Mouse (Mus musculus) spleen, postnatal 4 days (tissue): ENCODE data around the gene Adam11.

Experiments used
- DNase-seq, 2 experiments: peaks; one replicate each; pipeline ENCODE4 v3.0.0; 2022; ENCODE audit warnings: low spot score in 2 of 2

The Adam11 gene

DNA sequence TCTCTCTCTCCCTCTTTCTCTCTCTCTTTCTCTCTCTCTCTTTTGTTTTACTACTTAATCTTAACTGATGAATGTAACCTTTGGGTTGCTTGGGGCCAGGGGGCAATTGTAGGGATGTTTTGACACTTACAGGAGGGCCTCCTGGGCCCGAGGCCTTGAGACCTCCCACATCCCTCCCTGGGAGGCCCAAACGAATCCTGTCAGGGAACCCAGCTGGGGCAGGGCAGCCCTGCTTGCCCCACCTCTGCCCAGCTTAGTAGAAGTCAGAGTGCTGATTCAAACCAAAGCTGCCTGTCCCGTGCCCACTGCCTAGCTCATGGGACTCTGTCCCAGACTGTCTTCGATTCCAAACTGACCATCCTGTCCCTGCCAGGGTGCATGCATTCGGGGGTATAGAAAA is 17.4 kb downstream of the Adam11 start:
- peak in 1 of 2 experiments; percentile 57 for DNase-seq

DNA sequence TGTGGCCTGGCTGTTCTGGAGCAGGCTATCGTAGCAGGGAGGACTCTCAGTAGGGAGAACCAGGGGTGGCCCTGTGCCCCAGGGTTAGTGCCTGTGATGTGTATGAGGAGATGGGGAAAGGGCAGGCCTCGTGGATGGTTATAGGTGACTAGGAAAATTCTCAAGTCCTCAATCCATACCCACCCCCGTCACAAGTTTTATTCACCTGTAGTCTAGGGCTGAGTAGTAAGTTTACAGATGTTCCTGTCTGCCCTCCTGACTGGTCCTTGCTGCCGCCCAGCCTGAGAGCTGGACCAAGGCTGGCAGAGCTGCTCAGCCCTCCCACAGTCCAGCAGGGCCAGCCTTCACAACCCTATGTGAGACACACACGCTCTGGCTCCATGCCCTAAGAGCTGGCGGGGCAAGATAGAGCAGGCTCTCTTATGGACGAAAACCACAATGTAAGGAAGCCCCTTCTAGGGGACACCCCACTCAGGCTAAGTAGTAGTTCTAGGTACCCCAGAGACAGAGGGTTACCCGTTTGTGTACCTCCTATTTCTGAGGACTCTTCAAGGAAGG is 17.9 kb downstream of the Adam11 start:
- DNase-seq: peak in 1 of 2 experiments; percentile 53

DNA sequence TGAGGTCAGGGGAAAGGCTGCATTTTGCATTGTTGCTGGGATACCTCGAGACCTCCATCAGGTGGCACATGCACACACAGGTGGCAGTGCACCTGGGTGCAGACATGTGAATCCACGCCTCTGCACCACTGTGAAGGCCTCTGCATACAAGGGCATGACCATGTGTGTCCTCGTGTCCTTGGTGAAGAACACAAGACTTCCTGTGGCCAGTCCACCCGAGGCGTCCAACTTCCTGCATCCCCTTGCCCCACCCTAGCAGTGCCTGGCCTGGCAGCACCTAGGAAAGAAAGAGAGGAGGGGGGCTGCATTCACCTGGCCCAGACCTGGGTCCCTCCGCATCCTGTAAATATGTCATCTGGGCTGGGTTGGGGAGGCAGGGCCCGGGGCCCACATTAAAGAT is 18.6 kb downstream of the Adam11 start:
- peak in 1 of 2 experiments; percentile 54 for DNase-seq

DNA sequence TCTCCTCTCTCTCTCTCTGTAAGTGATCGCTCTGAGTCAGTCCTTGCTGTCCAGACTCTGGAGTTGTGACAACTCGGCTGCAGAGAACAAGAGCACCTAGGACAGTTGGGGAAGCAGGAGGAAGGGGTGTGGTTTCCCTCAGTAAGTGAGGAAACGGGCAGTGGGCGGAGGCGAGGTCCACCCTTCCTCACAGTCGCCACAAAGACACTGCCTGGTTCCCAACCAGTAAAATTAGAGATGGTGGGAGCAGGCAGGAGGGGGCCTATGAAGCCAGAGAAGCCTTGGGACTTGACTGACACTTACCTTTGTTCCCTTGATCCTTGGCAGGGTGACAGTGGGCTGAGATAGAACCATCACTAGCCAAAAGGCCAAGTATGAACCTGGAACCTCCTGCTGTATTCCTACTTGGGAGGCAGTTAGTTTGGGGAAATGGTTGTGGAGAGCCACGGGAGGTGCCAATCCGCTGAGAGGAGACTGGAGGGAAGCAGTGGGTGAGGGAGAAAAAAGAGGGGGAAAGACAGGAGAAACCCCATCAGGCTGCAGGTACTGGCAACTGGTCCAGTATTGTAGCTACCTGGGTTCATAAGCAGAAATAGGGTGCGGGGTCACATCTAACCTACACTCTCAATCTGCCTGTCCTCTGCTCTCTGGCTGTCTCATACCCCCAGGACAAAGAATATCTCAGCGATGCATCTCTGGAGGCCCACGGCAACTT is 19.2 kb downstream of the Adam11 start:
- no peak for DNase-seq

DNA sequence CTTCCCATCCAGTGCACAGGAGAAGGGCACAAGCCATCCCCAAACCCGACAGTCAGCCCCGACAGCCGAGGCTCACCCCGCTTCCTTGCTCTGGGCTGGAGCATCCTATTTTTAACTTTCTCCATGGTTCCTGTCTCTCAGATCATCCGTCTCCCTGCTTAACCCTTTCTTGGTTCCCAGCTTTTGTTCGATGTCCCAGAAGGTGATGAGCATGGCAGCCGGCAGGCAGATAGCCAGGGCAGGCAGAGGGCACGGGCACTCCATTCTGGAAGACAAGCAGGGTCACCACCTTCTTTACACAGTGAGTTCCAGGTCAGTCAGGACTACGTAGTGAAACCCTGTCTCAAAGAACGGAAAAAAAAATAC is 19.7 kb downstream of the Adam11 start:
- DNase-seq: no peak

DNA sequence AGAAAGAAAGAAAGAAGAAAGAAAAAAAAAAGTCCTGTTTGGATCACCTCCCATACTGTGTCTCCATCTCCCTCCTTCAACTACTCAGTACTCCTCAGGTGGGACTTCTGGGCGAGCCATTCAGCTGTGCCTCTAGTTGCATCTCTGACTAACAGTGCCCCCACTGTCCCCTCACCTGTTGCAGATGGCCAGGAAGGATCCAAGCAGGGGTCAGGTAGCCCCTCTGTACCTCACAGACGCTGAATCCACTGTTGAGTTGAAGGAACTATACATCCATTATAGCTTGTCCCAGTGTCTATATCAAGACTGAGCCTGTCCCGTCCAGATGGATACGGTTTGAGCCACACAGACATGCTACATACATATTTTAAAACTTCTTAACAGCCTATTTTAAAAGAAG is 20.3 kb downstream of the Adam11 start:
- DNase-seq: no peak

DNA sequence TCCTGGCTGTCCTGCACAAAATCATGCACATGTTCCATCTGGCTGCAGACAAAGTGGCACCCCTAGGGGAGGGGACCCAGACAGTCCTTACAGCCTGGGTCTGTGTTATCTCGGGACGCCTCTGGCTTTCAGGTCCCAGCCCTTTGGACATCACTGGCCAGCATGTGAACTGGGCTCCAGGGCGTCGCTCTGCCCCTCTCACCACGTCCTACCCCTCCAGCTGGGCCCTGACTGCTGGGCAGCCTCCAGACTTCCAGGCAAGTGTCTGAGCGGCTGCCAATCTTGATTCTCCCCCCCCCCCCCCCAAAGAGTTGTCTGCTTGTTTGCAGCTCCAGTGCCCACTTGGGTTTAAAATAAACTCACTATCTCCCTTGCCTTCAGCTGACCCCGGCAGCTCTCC is 22.2 kb downstream of the Adam11 start:
- DNase-seq: no peak

DNA sequence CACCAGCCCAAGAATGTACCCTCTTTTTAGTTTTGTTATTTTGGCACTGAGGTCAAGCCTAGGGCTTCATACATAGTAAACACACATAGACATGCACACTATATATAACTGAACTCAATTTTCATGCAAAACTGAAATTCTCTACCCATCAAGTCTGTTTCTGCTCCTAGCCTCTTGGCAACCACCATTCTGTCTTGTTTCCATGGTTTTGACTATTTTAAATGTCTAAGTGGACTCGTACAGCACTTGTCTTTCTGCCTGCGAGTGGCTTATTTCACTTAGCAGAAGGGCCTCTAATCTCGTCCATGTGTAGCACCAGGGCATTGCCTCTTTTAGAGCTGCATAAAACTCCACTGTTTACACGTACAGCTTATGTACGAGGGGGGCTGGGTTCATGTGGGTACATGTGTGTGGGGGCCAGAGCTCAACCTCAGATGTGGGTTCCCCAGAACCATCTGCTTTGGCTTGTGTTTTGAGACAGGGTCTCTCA is 26.5 kb downstream of the Adam11 start:
- no peak for DNase-seq

DNA sequence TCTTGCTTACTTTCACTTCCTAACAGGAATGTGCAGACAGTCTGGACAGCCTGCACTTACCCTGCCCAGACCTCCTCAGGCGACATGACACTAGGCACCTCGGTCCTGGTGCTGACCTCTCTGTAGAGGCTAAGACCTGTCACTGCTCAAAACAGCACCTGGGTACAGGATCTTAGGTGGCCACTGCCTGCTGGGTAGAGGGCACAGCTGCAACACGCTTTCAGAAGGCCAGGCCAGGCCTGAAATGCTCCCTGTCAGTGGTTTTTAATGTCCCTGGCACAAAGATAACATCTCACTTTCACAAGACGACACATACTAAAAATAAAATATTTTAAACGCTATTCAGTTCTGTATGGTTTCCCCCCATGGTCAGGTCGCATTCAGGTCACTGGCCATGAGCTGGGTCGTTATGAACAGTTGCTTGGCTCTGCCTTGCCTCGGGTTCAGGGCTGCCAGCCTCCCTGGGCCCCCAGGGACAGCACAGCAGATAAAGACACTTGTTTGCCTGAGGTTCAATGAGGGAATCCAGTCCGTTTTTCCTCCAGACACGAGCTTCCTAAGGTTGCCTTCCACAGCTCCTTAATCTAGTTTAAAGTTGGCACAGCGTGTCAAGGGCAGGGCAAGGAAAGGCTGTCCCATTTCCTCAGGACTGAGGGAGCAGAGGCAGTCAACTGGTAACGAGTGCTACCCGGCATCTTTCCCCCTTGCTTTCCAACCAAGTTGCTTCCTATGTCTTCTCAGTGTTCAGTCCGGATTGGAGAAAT is 30.6 kb downstream of the Adam11 start:
- no peak for DNase-seq

DNA sequence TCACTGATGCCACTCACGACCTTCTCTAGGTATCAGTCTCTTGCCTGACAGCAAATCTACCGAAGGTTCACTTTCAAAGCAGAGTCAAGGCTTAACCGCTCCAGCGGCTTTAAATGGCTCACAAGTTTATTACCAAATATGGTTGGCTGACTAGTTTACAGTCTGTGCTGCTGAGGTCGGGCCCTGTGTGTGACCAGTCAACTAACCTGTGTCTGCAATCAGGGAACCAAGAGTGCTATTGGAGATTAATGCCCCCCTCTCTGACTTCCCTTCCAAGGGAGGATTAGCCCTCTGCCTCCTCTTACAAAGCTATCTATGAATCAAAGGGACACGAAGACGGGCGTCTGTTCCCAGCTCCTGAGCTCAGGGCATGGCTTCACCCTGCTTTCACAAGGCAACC is 32.9 kb downstream of the Adam11 start:
- DNase-seq: no peak

DNA sequence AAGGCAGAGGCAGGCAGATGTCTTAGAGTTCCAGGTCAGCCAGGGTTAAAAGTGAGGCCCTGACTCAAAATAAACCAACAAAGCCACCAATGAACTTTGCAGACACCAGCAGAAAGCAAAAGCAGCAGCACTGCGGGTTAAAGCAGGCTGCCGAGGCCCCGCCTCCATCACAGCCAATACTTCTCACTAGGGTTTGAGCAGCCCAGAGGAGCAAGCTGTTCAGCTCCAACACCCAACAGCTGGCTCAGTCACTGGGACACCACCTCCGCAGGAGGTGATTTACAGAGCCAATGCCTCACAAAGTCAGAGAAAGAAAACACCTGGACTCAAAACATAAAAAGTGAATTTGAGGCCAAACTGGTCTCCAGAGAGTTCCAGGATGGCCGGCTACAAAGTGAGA is 42.2 kb downstream of the Adam11 start:
- DNase-seq: no peak

DNA sequence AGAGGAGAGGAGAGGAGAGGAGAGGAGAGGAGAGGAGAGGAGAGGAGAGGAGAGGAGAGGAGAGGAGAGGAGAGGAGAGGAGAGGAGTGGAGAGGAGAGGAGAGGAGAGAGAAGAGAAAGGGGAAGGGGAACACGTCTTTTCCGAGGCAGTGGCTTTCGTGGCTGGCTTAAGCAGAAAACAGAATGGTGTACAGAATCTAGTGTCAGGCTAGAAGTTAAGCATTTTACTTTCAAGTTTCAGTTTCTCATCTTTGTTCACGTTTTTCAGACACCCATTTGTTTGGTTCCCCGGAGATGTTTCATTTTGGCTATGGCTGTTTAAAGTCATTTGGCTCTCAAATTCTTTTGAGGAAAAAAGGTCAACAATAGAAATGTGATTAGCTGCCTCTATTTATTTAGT is 47.0 kb downstream of the Adam11 start:
- no peak for DNase-seq

DNA sequence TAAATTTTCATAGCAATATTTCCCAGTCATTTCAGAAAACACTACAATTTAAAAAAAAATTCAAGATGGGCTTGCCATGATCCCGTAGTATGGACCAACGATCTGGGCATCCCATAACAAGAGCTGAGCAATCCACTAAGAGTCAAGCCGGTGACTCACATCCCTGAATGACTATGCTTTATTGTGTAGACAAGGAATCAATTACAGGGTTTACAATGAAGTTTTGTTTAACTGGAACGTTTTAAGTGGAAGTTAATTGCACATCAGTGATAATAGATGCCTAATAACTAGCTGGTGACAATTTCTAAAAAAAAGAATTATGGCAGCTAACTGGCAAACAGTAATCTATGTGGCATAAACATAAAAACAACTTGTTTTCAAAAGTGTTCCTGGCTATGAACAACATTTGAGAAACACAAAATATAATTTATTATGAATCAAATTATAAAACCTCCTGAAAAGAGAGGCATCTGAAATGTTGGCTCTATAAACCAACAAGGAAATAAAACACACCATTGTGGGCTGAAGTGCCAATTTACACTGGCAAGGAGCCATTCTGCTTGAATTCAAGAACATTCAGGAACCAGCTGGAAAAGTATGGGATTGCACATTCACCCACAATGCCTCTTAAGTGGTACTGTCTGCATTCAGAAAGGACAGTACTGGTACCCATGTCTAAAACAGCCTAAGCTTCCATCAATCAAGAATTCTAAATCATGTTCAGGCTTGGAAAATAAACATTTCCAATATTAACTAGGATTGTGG is 49.7 kb downstream of the Adam11 start:
- no peak for DNase-seq

DNA sequence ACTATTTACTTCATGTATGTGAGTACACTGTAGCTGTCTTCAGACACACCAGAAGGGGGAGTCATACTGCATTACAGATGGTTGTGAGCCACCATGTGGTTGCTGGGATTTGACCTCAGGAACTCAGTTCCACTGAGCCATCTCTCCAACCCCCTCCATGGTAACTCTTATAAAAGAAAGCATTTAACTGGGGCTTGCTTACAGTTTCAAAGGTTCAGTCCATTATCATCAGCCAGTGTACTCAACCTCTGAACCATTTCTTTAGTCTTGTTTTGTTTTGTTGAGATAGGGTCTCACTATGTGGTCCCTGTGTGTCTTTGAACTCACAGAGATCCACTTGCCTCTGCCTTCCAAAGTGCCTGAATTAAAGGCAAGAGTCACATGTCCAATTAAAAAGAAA is 53.6 kb downstream of the Adam11 start:
- no peak for DNase-seq

DNA sequence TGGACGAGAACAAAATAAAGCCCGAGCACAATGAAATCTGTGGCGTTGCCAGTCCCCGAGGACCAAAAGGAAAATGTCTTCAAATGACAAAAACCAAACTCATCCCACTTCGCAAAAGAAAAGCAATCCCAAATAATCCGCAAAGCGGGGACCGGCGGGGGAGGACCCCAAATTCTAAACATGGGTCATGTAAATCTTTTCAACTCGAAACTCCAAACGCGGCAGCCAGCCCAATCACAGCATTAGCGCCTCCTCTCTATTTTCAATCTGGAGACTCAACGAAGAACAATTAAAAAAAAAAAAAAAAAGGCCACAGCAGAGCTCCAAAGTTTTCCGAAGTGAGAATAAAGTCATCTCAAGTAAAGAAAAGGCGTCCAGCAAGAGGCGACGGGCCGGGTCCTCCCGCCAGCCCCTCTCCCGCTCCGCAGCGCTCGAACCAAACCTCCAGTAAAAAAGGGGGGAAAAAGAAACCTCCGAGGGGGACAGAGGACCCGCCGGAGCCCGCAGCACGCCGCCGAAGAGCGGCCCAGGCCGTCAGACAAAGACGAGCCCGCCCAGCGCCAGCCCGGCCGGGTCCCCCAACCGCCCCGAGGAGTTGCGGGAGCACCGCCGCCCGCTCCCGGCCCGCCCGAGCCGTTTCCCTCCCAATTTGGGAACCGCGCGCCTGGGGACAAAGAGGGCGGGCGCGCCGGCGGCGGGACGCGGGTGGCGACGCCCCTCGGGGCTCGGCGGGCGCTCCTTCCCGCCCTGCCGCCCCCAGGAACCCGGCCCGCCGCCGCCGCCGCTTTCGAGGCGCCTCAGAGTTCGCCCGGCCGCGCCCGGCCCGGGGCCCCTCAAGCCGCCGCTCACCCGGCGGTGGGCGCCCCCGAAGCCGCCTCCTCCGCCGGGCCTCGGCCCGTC is 57.1 kb downstream of the Adam11 start:
- DNase-seq: no peak

DNA sequence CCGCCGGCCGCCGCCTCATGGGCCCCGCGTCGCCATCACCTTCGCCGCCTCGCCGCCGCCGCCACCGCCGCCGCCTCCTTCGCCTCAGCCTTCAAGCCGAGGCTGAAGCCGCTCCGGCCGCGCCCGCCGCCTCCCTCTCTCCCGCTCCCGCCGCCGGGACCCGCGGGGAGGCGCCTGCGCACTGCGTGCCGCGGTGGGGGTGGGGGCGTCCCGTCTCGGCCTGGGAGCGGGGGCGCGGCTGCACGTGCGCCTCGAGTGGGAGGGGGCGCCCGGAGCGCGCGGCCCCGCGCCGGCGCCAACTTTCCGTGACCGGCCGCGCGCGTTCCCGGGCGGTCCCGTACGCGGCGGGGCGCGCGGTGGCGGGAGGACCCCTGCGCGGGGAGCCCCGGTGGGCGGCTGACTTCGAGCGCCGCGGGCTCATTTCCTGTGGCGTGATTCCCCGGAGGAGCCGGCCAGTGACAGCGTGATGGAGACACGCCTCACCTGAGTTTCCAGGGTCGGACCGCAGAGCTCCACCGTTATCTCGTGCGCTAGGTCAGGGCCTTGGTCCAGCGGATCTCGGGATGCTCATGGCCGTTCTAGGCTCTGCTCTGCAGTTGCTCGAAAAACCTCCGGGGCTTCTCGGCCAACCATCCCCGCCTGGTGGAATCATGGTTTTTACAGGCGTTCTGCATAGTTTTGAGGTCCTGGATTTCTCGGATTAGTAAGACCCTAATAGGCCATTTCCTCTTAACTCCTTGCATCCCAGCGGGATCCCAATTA is 58.0 kb downstream of the Adam11 start, which contains the start of gene Gjc1:
Gene Gjc1 (minus strand): TSS at position 680 of the 762 bp plus-strand sequence.
- DNase-seq: peak in 1 of 2 experiments; percentile 65

DNA sequence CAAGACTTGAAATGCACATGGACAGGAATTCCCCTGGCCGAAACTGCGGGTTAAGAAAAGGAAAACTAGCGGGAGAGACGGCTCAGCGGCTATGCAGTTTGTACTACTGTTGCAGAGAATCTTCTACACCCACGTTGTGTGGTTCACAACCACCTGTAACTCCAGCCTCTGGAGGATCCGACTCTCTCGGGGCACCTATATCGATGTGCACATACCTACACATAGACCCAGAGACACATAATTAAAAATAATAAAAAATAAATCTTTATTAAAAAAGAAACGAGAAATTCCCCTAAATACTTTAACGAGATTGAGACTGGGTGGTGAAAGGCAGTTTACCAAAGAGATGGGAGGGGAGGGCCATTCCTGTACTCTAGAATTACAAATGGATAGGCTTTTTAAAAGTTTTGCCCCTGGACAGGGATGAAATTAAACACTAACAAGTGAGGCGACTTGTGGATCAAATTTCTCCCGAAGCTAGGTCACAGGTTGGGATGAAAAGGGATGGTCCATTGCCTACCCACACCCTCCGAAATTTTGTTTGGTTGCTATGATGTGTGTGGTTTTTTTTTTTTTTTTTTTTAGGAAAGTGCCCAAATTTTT is 58.6 kb downstream of the Adam11 start:
- no peak for DNase-seq

DNA sequence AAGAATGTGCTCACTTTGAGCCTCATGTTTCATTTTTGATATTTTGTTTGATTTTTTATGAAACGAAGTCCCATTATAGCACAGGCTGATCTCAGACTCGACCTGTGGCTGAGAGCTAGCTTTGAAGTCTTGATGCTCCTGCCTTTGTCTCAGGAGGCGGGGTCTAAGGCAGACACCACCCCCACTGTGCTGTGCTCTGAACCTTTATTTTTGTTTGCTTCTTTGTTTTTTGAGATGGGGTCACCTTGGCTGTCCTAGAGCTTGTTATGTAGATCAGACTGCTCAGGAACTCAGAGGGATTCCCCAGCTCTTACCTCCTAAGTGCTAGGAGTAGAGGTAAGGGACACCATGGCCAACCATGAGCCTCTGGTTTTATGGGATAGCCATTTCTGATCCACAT is 59.2 kb downstream of the Adam11 start:
- DNase-seq: no peak

DNA sequence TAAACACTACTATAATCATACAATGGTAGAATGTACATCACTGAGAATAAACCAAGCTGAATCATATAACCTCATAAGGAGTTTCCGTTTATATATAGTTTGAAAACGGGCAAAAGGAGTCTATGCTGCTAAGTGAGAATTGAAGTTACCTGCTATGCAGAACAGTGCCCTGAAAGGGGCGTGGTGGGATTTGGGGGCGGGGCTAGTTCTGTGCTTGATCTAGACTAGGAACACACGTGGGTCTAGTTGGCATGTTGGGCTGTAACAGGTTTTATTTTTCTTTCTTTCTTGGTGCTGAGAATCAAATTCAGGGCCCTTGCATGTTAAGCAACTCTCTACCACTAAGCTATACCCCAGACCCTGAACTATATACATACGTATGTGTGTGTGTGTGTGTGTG is 60.0 kb downstream of the Adam11 start:
- DNase-seq: no peak

DNA sequence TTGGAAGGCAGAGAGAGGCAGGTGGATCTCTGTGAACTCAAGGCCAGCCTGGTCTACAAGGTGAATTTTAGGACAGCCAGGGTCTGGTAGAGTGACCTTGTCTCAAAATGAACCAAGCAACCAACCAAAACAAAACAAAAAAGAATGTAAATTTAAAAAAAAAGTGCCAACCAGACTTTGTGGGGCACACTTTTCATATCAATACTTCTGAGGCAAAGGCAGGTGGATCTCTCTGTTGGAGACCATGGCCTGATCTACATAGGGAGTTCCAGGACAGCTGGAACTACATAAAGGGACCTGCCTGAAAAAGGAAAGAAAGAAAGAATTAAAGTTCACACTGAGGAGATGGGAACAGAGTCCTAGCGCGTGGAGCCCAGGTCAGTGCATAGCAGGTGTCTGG is 65.2 kb downstream of the Adam11 start:
- DNase-seq: no peak
